Mouse (Mus musculus) adrenal gland, adult 8-10 months (tissue): Measurements from ENCODE around the gene Leng1. TPM values are rescaled to one million over a fixed set of nuclear protein-coding genes. Genes with fewer than 3 reads are reported as not detected.
"Not testable (repeated sequence)": the region's sequence is repeated elsewhere in the genome, so short reads cannot be mapped to it uniquely, and the experiment has no call there.

Experiments
- DNase-seq: peaks from one replicate; pipeline ENCODE4 v3.0.0; 2022
- total RNA-seq, 4 experiments: library from RNA; stranded (reverse); gene quantifications; 2 replicates each; pipeline ENCODE4 v1.2.4; 2022

Leng1 gene
- 10 to 100 TPM in 3 of 4 experiments, 1 to 10 TPM in 1; 9.6 to 14.1 (median 11.2) TPM for total RNA-seq

- DNase-seq = peak; percentile 98
Observed at GRCm38 (mm10) chr7:3665215-3666114, at the start of gene Leng1. Leng1 (minus strand) TSS chr7:3665840.

- no peak for DNase-seq
Observed at GRCm38 (mm10) chr7:3715249-3715648, 49.6 kb upstream of the Leng1 start.

GRCm38 (mm10) chr7:3712264-3712942 lies 46.8 kb upstream of the Leng1 start:
- DNase-seq = no peak

GRCm38 (mm10) chr7:3709000-3709399 lies 43.4 kb upstream of the Leng1 start:
- DNase-seq = no peak

- not testable (repeated sequence) for DNase-seq
Observed at GRCm38 (mm10) chr7:3708447-3708980, 42.9 kb upstream of the Leng1 start.

- no peak for DNase-seq
Observed at GRCm38 (mm10) chr7:3707568-3708413, 42.2 kb upstream of the Leng1 start.

- DNase-seq = no peak
Observed at GRCm38 (mm10) chr7:3707027-3707426, 41.4 kb upstream of the Leng1 start.

- no peak for DNase-seq
Observed at GRCm38 (mm10) chr7:3706343-3706934, 40.8 kb upstream of the Leng1 start.

- DNase-seq = no peak
Observed at GRCm38 (mm10) chr7:3705911-3706310, 40.3 kb upstream of the Leng1 start.

GRCm38 (mm10) chr7:3705461-3705860 lies 39.8 kb upstream of the Leng1 start:
- not testable (repeated sequence) for DNase-seq

GRCm38 (mm10) chr7:3704475-3704874 lies 38.8 kb upstream of the Leng1 start:
- DNase-seq = no peak

- peak; percentile 95 for DNase-seq
Observed at GRCm38 (mm10) chr7:3703879-3704441, 38.3 kb upstream of the Leng1 start, which contains the start of gene Rps9. Rps9 (plus strand) TSS chr7:3703993.

- no peak for DNase-seq
Observed at GRCm38 (mm10) chr7:3703148-3703878, 37.7 kb upstream of the Leng1 start.

GRCm38 (mm10) chr7:3698471-3698870 lies 32.8 kb upstream of the Leng1 start:
- DNase-seq = no peak

GRCm38 (mm10) chr7:3694949-3695305 lies 29.3 kb upstream of the Leng1 start:
- DNase-seq = not testable (repeated sequence)

GRCm38 (mm10) chr7:3694076-3694948 lies 28.7 kb upstream of the Leng1 start:
- peak; percentile 81 for DNase-seq

- no peak for DNase-seq
Observed at GRCm38 (mm10) chr7:3693809-3694075, 28.1 kb upstream of the Leng1 start.

GRCm38 (mm10) chr7:3692987-3693808 lies 27.6 kb upstream of the Leng1 start, which contains the start of gene Mboat7:
Mboat7 (minus strand) TSS chr7:3693523.
- DNase-seq = peak; percentile 98

GRCm38 (mm10) chr7:3692382-3692986 lies 26.8 kb upstream of the Leng1 start, which contains the start of gene Tsen34:
Tsen34 (plus strand) TSS chr7:3692863.
- no peak for DNase-seq
